1 mouse cellular context compared by ENCODE assay signal in genomic region chr7:45128624-45129246, GRCm38 (mm10).
A peak's percentile ranks its signal among the peaks of the same experiment; 100 is the strongest.
TF ChIP-seq lines count a peak whose summit lies in the region.

Rpl13a (minus strand) TSS chr7:45128761.

TF ChIP-seq in CH12.LX, 34 proteins besides CTCF, POLR2A, EP300 and RAD21 (continued from another document):
- TF ChIP-seq TCF12 (IDR thresholded peaks at IDR 0.05; ENCODE audit: low read depth, low read length), result peak; percentile 96
- TF ChIP-seq JUN (IDR thresholded peaks at IDR 0.05; ENCODE audit: insufficient read depth, low read depth, low read length), result no peak
- 0 out of 2 replicates have a peak, but pooled peaks have one; percentile 33 for TF ChIP-seq E2F4 (IDR thresholded peaks at IDR 0.05; ENCODE audit: insufficient replicate concordance, low read depth, low read length)
- TF ChIP-seq NELFE (IDR thresholded peaks at IDR 0.05; ENCODE audit: low read depth, low read length), result peak; percentile 98
- TF ChIP-seq TBP (conservative IDR thresholded peaks at IDR 0.05; ENCODE audit: low read depth, low read length), result peak; percentile 96
- TF ChIP-seq HCFC1 (IDR thresholded peaks at IDR 0.05; ENCODE audit: low read depth, low read length), result peak; percentile 88
- peak; percentile 29; the same call in 1 of the 2 replicates for TF ChIP-seq CHD1 (IDR thresholded peaks at IDR 0.05; ENCODE audit: low read depth, low read length)
- no peak for TF ChIP-seq GABPA (IDR thresholded peaks at IDR 0.05; ENCODE audit: insufficient replicate concordance, low read depth, low read length)
- peak; percentile 99 for TF ChIP-seq MYC (IDR thresholded peaks at IDR 0.05; ENCODE audit: low read depth, low read length)
- peak; percentile 96 for TF ChIP-seq POLR2AphosphoS2 (IDR thresholded peaks at IDR 0.05; ENCODE audit: low read depth, low read length)
- TF ChIP-seq ZC3H11A (IDR thresholded peaks at IDR 0.05; ENCODE audit: low read depth, low read length), result no peak
